Mouse (Mus musculus) small intestine, adult 2 months (tissue): ENCODE measurements around the gene Dctn1.

ENCODE experiments used
- CTCF ChIP-seq: fragments of 200-500 bp; IDR thresholded peaks from 2 replicates; pipeline ENCODE4 v1.5.1; 2012; ENCODE audit warnings: low read depth, mild to moderate bottlenecking, control low read depth, inconsistent platforms, low read length, moderate library complexity, mixed read lengths; ENCODE audit not compliant: insufficient replicate concordance, insufficient read length; ENCODE audit errors: extremely low read depth
- POLR2A ChIP-seq: fragments of 200-500 bp; IDR thresholded peaks from 2 replicates; pipeline ENCODE4 v1.6.1; 2012; ENCODE audit warnings: low read depth, mild to moderate bottlenecking, control low read depth, inconsistent platforms, low read length, moderate library complexity

GRCm38 (mm10) chr6:83145805-83146204 lies 19.9 kb upstream of the Dctn1 start:
- TF ChIP-seq CTCF (no peak), POLR2A (no peak)
